Mouse (Mus musculus) heart, adult 18-20 months (tissue): ENCODE results near the gene Islr2. TPM values are rescaled to one million over a fixed set of nuclear protein-coding genes. Genes with fewer than 3 reads are reported as not detected.

Experiments
- DNase-seq, 2 experiments: peaks; one replicate each; pipeline ENCODE4 v3.0.0; 2021 to 2022; ENCODE audit warnings: mixed read lengths in 1 of 2
- microRNA-seq, 2 experiments: library from miRNA; unstranded; fragments of <30 nt; microRNA quantifications; one replicate each; pipeline ENCODE4 v1.2.0; 2022
- total RNA-seq, 2 experiments: library from RNA; stranded (reverse); gene quantifications; 2 replicates each; pipeline ENCODE4 v1.2.3; 2021

The Islr2 gene
- total RNA-seq, 2 experiments from 2014 or later, result 0.42 to 1.7 TPM

DNA sequence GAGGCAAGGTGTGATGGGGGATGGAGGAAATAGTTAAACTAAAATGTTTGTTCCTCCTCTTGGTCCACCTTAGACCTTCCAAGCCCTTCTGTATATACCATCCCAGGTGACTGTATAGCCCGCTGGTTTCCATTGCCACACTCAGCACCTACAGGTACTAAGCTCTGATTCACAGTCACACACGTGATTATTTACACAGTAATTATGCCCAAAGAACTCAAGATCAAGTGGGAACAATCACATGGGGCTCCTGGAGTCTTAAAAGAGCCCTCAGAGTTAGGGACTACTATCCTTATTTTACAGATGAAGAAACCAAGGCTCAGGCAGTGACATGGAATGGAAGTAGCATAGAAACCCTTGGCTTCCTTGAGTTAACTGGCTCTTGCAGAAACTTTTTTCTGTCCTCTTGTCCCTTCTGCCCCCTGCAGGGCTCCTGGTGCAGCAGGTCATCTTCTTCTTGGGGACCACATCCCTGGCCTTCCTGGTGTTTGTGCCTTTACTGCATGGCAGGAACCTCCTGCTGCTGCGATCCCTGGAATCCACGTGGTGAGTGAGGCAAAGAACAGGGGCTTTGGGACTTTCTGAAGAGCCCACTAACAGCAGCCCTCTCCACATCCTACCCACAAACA, 53.3 kb downstream of the Islr2 start:
- DNase-seq, result no peak

DNA sequence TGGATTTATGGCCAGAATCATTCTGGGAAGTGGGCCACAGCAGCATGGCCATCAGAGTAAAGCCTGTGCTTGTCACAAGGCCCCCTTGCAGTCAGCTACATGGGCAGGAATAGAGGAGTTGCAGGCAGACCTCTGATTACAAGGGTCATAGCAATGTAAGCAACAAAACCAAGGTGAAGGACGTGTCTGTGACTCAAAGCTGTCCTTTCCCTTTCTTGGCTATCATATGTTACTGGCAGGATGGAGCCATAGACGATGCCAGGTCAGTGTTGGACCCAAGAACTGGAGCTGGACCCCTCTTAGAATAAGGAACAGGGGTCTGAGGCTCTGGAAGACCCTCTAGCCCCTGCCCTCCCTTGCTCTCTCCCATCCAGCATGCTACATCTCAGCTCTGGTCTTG, 55.3 kb downstream of the Islr2 start:
- no peak for DNase-seq

Small RNA genes within 50 kb of the gene (microRNA-seq; reads per million reads assigned to microRNA genes)
- gene Mir6385, result 0 reads per million in 2 experiments

Other genes with a start within 250 kb of the Islr2 start
- not detected for gene Cyp11a1, start 197.9 kb downstream of the Islr2 start, total RNA-seq
- under 1 TPM; 0.30 to 0.44 TPM for gene Stra6, start 140.5 kb downstream of the Islr2 start, total RNA-seq
- gene Ccdc33, start 85.5 kb downstream of the Islr2 start, total RNA-seq, result 1 to 10 TPM in 1 of 2 experiments, not detected in 1; 1.2 TPM
- 10 to 100 TPM; 19.2 to 19.8 TPM for gene Islr, start within 50 bp of the Islr2 start, total RNA-seq
- gene Pml, start 45.5 kb upstream of the Islr2 start, total RNA-seq, result 1 to 10 TPM; 8.1 to 8.8 TPM
- 10 to 100 TPM; 10.2 to 10.5 TPM for gene Stoml1, start 48.8 kb upstream of the Islr2 start, total RNA-seq
- gene Loxl1, start 108.9 kb upstream of the Islr2 start, total RNA-seq, result 10 to 100 TPM; 18.3 to 20.2 TPM
- not detected for gene Tbc1d21, start 166.1 kb upstream of the Islr2 start, total RNA-seq